Mouse (Mus musculus): ENCODE results near the gene Wdr41.

The Wdr41 gene

DNA sequence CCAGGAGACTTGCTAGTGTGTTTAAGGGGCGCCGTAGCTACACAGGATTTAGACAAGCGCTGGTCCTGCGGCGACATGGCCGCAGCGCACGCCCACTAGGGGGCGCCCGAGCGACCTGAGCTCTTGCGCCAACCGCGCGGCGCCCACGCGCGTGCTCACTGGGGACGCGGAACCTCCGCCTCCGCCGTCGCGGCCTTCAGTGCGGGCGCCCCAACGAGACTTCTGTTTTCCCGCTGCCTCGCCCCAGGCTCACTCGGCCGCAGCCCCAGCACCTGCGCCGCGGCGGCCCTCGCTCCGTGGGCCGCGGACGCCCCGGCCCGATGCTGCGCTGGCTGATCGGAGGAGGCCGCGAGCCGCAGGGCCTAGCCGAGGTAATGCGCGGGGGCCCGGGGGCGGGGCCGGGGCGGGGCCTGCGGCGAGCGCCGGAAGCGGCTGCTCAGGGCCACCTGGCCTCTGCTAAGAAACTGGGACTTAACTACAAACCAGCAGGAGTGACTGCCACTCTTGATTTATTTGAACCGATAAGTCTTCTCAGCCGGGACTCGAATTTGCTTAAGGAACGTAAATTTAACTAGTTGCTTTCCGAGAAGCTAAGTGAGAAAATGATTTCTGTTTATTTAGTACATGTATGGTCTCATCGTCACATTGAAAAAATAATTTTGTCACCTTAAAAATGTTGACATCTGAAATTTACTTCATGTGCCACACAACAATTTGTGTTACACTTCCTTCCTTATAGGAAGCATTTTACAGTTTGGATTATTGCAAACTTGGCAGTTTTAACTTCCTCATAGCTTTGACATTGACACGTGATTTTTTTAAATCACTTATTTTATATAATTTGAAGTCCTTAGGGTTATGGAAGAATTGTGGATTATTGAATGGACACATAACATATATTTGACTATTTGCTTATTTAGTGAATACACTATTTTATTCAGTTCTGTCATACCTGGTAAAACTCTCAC lies at the start of gene Wdr41:
TSS of gene Wdr41 (plus strand) at position 126 of the 968 bp plus-strand sequence.
- DNase-seq (ENCODE audit: low spot score) = peak; percentile 89

DNA sequence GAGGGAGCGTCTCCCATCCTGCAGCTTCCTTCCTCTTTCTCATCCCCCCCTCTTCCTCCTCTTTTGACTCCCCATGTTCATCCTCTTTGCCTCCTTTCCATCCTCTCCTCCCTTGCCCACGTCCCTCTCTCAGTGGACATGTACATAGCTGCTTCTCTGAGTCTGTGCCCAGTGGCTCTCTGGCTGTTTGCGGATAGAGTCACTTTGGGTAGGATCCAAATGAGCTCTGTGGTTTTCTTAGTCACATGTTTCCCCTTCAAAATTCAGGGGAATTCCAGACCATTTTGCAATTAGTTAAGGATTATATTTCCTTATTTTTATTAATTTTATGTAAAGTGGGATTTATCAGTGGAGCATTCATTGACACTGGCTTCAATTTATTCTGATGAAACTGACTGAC lies 48.1 kb upstream of the Wdr41 start:
- DNase-seq (ENCODE audit: low spot score) = no peak

DNA sequence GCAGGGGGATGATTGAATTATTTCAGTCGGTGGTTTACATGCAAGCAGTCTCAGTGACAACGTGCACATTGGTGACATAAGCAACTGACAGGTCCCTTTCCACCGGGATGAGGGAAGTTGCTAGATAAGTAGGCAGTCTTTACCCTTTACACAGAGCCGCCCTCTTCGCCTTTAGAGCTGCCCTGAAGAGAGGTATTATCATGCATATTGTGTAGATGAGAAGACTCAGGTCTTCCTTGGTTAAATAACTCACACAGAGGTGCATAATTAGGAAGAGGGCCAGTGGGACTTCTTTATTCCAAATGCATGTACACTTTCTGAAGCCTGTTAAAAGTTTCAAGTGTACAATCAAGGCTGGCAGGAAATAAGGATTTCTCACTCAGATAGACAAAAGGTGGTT lies 37.7 kb upstream of the Wdr41 start:
- DNase-seq (ENCODE audit: low spot score) = no peak

DNA sequence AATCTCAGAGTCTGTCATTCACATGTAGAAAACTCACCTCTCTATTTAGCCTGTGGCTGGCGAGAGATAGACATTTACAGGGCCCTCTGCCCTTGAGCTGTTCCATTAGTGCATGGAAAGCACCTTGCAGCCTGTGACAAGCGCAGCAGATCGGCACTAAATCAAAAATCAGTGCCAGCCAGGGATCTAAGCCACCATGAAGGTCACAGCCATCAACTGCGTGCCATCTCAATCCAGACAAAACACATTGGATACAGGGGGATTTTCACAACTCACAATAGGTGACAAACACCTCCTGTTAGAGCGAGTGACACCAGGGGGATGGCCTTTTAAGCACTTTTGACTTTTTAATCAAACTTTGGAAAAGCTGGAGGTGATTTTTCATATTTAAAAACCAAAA lies 36.0 kb upstream of the Wdr41 start:
- DNase-seq (ENCODE audit: low spot score) = no peak

DNA sequence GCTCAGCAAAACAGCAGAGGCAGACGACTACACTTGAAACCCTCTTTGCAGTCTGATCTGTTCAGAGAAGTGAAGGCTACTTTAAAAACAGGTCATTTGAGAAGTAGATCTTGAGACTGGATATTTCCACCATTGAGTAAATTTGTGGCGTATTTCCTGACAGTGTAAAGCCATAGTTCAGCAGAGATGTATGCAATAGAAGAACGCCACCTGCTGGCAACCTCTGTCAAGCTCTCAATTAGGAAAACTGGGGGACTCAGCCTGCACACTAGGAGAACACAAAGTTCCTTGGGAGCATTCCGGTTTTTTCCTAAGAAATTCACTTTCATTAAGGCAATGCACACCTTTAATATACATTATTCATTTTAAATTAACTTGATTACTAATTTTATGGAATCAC lies 34.9 kb upstream of the Wdr41 start:
- DNase-seq (ENCODE audit: low spot score) = no peak

DNA sequence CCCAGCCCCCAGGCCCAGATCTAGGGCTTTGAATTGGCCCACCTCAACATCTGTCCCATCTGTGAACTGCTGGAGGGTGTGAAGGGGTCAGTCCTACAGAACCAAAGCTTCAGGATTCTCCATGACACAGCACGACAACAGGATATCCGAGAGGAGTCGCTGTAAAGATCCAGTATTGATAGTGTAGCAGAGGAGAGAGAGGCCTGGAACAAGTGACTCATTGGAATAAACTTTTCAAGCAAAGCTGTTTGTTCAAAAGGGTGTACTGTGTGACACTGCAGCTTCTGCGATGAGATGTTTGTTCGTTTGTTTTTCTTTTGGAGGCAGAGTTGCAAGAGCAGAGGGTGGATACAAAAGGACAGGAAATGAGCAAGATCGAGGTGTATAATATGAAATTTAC lies 20.2 kb upstream of the Wdr41 start:
- DNase-seq (ENCODE audit: low spot score) = no peak

DNA sequence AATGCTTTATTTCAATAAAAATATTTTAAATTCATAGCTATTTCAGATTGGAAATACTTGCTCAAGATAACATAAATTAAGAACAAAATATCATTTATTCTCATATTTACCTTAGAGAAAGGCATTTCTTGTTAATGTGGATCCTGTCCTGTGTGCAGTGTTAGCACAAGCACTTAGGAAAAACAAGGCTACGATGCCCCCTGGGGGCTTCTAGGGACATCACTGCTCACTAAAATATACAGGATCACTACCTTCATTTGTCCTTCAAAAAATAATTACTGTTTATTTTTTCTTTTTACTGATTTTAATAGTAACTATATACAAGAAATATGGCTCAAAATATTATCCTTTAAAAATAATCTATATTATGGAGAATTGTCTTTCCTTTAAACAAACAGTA lies 18.2 kb upstream of the Wdr41 start:
- no peak for DNase-seq (ENCODE audit: low spot score)

DNA sequence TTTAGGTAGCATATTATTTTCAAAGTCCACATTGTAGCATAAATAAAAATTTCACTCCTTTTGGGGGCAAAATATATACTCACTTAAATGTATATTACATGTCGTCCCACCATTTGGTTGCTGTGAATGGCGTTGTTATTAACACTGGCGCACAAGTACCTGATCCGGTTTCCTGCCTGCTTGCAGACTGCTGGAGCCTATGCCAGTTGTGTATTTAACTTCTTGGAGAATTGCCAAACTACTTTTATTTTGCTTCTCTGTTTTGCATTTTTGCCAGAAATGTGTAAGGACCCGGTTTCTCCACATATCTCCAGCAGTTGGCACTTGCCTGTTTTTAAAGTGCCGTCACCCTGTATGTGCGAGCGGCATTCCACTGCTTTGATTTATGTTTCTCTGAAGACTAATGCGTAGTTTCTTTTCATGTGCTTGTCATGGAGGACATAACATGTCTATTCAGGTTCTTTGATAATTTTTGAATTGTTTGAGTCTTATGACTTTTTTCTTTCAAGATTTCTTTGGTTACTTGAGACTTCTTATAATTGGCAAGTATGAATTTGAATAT lies 6.1 kb upstream of the Wdr41 start:
- no peak for DNase-seq (ENCODE audit: low spot score)

DNA sequence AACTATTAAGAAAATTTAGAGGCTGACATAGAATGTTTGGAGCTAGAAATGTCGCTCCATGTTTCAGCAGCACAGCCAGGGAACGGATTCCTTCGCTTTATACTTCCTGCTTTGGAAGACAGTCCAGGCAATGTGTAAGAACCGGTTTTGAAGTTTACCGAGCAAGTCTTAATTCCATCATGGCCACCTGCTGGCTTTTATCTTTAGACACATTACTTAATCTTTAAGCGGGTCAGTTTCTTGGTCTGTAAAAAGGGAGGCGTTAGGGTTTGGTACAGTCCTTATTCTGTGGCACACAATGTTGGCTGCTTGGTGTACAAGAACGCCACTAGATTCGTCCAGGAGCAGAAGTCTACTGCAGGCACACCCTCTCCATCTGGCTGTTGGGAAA lies 321 bp upstream of the Wdr41 start:
- no peak for DNase-seq (ENCODE audit: low spot score)

DNA sequence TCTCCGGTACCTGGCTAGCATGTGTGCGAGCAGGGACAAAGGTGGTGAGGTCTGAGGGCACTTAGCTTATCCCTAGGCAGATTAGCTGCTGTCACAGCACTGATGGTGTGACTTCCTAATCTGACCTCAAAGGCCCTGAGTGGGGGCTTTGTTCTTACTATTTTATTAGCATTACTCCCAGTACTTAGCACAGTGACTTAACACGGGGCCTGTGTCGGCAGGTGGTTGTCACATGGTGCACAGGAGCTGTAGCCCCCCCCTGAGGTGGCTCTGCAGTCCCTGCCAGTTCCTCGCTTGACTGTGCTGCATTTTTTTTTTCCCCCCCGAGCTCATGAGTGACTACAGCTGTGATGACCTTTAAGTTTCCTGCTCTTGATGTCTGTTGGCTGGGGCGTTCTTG lies 2.9 kb downstream of the Wdr41 start:
- DNase-seq (ENCODE audit: low spot score) = no peak

DNA sequence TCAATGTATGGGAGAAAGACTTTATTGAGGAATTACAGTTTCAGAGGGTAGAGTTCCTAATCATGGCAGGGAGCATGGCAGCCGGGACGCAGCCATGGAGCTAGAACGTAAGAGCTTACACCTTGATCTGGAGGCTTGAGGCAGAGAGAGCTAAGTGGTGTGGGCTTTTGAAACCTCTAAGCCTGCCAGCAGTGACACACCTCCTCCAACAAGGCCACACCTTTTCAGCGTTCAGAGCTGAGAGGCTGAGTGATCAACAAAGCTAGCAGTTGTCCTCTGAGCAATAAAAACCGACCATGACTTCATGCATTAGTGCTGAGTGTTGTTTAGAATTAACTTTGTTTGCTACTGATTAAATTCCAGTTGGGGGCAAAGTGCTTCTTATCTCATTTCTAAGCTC lies 14.4 kb downstream of the Wdr41 start:
- DNase-seq (ENCODE audit: low spot score) = no peak

DNA sequence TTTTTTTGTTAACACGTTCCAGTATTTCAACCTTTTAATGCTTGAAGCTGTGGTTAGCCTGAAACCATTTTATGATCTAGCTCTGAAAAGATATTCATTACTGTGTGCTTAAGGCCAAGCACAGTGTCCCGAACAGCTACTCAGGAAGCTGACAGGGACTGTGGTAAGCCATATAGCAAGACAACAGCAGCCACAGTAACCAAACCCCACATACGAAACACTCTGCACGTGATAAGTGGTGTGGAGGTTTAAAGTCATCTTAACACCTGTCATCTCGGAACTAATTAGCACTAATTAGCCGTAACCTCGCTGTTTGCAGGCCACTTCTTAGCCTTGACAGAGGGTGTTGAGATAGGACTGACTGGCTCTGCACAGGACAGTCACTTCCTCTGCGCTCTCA lies 31.1 kb downstream of the Wdr41 start:
- no peak for DNase-seq (ENCODE audit: low spot score)

DNA sequence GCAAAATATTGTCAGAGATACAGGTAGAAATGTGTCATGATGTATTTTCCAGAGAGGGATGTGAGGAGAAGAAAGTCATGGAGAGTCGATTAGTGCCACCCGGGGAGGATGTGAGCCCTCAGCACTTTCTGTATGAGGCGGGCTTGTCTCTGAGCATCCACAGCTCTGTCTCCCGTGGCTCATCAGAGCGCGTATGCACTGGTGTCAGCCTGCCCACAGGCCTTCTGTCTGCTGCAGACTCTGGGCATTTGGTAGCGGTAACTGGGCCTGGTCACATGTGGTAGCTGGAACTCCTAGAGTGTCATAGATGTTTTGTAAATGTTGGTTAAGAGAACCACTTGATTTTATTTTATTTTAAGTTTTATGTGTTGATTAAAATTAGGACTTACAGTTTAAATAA lies 33.1 kb downstream of the Wdr41 start:
- no peak for DNase-seq (ENCODE audit: low spot score)

DNA sequence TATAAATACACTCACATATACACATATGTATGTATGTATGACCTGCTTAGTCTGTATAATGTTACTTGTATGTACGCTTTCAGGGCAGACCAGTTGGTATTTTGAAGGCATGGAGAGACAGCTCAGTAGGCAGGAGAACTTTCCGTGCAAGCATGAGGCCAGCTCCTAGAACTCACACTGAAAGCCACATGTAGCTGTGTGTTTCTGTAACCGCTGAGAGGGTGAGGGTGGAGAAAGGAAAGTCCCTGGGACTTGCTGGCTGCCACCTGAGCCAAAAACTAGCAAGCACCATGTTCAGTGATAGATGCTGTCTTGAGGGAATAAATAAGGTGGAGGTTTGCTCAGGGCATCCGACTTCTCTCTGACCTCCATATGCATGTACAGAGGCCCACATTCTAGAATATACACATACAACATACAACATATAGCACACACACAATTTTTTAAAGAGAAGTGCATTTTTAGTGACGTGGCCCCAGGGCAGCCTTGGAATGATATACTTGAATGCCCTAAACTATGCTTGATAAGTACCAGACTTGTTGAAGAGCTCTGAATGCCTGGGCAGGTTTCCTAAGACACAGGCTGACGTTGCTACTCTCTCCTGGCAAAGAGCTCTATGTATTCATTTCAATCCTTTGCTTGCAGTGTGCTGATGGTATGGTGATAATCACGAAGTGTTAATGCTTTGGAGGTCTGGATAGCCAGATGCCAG lies 35.6 kb downstream of the Wdr41 start:
- DNase-seq (ENCODE audit: low spot score) = no peak

DNA sequence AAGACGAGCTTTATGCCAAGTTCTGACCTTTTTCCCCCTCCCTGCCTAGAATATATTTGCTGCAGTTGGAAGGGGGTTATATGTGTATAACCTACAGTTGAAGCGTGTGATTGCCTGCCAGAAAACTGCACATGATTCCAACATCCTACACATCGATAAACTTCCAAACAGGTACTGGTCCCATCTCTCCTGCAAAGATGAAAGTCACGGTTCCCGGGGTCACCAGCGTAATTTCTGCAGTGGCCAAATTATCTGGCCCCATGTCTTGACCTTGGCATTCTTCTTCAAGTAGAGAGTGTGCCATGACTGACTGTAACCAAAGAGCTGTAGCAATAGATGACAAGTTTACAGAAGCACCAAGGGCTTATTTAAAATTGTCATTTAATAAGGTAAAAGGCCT lies 41.1 kb downstream of the Wdr41 start:
- DNase-seq (ENCODE audit: low spot score) = no peak

DNA sequence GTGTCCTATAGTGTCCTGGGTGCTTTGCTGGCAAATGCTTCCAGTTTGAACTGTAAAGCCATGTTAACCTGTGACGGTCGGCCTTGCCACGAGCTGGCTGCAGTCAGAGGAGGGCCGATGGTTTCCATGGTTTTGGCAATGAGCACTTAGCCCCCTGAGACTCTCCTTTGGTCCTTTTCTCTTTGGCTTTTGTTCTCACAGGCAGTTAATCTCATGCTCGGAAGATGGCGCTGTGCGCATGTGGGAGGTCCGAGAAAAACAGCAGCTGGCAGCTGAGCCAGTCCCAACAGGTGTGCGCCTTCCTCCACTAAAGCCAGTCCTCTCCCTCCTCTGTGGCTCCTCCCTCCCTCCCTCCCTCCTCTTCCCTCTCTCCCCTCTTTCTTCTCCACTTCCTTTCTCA lies 41.8 kb downstream of the Wdr41 start:
- DNase-seq (ENCODE audit: low spot score) = peak; percentile 22

DNA sequence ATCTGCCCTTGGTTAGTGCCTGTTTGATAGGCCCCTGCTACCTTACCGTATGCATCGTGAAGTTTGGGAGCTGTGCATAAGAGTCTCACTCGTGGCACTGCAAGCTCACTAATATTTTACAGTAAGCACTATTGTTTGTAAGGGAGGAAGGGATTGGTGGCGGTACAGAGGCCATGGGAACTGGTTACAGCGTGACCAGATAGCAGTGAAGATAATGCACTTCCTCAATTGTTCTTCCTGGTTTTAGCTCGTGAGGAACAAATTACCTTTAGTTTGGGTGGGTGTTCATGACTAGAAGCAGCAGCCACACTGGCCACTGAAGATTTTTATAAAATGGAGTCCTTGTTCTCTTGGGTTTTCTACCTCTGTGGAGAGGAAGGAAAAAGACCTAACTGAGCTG lies 43.2 kb downstream of the Wdr41 start:
- no peak for DNase-seq (ENCODE audit: low spot score)

DNA sequence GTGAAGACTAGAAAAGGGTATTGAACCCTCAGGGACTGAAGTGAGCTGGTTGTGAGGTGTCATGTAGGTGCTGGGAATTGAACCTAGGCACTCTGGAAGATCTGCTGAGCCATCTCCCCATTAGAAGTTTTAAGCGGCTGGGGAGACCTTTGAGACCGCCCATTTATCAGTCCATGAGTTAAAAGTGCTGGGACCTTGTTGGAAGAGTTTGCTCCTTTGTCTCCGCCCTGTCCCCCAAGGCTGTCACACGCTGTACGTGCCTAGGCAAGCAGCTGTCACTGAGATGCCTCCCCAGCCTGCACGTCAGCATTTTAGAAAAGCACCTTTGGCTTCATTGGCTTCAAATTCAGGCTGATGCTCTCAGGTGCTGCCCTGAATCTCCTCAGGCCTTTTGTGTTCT lies 44.1 kb downstream of the Wdr41 start:
- no peak for DNase-seq (ENCODE audit: low spot score)

DNA sequence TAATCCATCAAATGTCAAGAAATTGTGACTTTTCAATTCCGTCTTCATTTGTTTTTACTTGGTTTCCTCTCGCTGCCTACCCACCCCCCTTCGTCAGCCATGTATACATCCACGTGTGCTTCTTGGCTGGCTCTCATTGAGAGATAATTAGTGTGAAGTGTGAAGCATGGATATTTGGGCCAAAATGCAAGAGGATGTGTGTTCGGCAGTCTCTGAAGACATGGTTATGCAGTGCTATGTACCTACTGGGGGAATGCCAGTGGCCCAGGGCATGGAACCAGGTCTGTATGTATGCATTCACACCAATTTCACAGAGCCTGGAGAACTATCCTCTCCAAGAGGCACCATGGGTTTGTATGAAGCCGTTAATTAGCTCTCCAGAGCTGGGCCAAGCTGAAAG lies 54.7 kb downstream of the Wdr41 start:
- no peak for DNase-seq (ENCODE audit: low spot score)

DNA sequence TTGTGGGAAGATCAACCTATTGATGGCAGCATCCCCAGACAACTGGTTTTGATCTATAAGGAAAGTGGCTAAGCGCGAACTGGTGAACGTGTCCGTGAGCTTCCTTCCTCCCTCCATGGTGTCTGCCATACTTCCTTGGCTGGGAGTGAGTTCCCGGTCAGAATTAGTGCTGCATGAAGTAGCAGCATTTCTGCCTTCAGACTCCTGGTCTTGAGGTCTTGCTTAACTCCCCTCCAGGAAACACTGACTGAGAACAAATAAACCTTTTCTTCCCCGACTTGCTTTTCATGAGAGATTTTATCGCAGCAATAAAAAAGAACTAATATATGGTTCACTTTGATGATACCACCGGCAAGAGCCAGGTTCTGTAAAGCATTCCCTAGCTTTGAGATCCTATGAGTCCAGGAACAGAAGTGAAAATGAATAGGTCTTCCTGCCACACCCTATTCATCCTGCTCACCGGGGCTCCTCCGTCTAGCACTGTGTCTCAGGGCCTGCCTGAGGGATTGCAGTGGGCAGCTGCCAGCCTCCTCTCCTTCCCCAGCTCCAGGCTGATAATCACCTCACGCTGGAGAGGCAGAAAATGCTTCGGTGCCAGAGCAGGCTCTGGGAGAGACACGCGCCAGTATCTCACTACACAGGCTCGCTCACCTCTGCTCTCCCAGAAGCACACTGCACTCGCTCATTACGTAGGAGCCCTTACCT lies 56.1 kb downstream of the Wdr41 start:
- DNase-seq (ENCODE audit: low spot score) = no peak

DNA sequence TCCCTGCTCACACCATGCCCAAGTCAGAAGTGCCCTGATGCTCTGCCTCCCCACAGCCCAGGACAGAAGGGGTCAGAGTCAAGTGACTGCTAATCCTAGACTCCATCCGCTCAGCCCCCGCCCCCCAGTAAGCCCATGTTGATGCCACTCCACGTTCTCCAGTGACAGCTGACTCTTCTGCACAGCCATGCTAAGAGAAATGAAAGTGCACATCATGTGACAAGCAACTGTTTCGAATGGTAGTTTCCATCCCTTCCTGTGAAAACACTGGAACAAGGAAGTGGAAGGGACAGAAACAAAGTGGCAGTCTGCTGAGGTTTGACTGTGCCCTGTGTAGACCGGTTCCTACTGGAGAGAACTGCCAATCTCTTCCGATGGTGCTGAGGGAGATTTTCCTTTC lies 56.8 kb downstream of the Wdr41 start:
- DNase-seq (ENCODE audit: low spot score) = no peak

DNA sequence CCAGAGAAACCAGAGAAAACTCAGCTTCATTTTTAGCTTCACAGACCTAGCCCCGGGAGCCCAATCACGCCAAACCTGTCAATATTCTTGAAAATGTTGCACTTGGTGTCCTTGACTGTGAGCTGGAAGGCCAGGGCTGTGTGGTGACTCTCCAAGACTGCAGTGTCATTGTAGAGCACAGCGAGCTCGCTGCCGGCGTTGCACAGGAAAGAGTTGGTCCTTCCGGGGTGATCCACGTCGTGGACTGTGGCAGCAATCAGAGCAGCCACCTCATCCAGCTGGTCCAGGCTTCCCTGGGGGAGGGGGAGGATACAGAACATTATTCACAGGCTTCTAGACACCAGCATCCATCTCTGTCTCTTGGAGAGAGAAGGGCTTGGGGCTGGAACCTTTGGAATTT lies 58.0 kb downstream of the Wdr41 start:
- no peak for DNase-seq (ENCODE audit: low spot score)

DNA sequence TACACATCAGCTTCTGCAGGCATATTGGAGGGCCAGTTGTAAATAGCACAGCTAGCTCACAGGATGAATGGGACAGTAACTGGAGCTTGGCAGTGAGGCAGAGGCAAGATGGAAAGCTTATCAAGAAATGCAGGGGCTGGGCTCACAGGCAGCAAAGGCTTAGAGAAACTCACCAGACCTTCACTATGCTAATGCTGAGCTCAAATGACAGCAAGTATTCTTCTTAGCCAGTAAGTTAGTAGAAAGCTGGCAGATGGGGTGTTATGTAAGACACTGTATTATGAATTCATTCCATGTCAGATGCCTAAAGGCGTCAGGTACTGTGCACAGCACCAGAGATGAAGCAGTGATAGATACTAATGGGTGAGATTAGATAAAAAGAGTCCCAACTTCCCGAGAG lies 58.6 kb downstream of the Wdr41 start:
- no peak for DNase-seq (ENCODE audit: low spot score)

All from T-cell, adult 2 months (primary cell).